Mouse (Mus musculus) cerebellum, adult 2 months (tissue): ENCODE data around the gene Hhipl1. TPM values are rescaled to one million over a fixed set of nuclear protein-coding genes. Genes with fewer than 3 reads are reported as not detected.

Experiments used
- DNase-seq, 2 experiments: peaks; one replicate each; pipeline ENCODE4 v3.0.0; 2021
- H3K27ac ChIP-seq: fragments of 200-500 bp; 2 replicates; pipeline ENCODE4 v1.5.1; 2012; ENCODE audit warnings: low read length, control low read depth, inconsistent platforms; ENCODE audit not compliant: insufficient read depth
- H3K27me3 ChIP-seq: fragments of 200-500 bp; 2 replicates; pipeline ENCODE4 v1.6.1; 2012; ENCODE audit warnings: inconsistent platforms, mild to moderate bottlenecking, low read length, moderate library complexity; ENCODE audit not compliant: control insufficient read depth, insufficient read depth
- H3K4me1 ChIP-seq: fragments of 200-500 bp; 2 replicates; pipeline ENCODE4 v1.6.1; 2011; ENCODE audit warnings: low read length; ENCODE audit not compliant: control insufficient read depth, insufficient read depth
- H3K4me3 ChIP-seq: fragments of 200-500 bp; replicated peaks from 2 replicates; pipeline ENCODE3; 2011; ENCODE audit warnings: mild to moderate bottlenecking, low read depth, low read length, control low read depth; ENCODE audit not compliant: insufficient read depth
- CTCF ChIP-seq: fragments of 200-500 bp; IDR thresholded peaks from 2 replicates; pipeline ENCODE4 v1.5.1; 2011; ENCODE audit warnings: low read depth, mild to moderate bottlenecking, control low read depth, low read length, moderate library complexity, borderline replicate concordance; ENCODE audit not compliant: insufficient read depth
- POLR2A ChIP-seq: fragments of 200-500 bp; IDR thresholded peaks from 2 replicates; pipeline ENCODE4 v1.6.1; 2011; ENCODE audit warnings: low read length, control low read depth, borderline replicate concordance; ENCODE audit not compliant: insufficient read depth
- WGBS: fragments of 180-500 bp; shearing (Covaris S2); methylation state at CpG from one replicate; pipeline ENCODE4 v1.1.7; 2018; 5-methylcytosine and 5-hydroxymethylcytosine counted together
- polyA plus RNA-seq: library from polyadenylated mRNA; depleted of rRNA; stranded (reverse); fragments of >200 nt; gene quantifications from 2 replicates; pipeline ENCODE4 v1.2.3, GENCODE M21; 2012; rRNA removed

The Hhipl1 gene
- polyA plus RNA-seq, 1 experiment = 4.8 TPM

- Histone ChIP-seq H3K4me1 (peaks cover 15% of the 10 kb centered on the region; the same call in 1 of the 2 replicates), H3K27ac (no peak overlapping the region), H3K4me3 (no peak overlapping the region), H3K27me3 (no peaks in the 10 kb centered on the region)
- DNase-seq = no peak
- WGBS = 79% methylated on average over 8 of the region's 8 CpGs
- TF ChIP-seq CTCF (no peak), POLR2A (no peak)
These were observed 68.6 kb downstream of the Hhipl1 start for GRCm38 (mm10) chr12:108374689-108375088.

- no peaks in the 10 kb centered on the region for H3K27me3 ChIP-seq
- no peak for DNase-seq
- H3K4me1 ChIP-seq = no peaks in the 10 kb centered on the region
- no peak for TF ChIP-seq CTCF
- TF ChIP-seq POLR2A = no peak
- WGBS = 80% methylated on average over 13 of the region's 13 CpGs
- H3K27ac ChIP-seq = no peak overlapping the region
- H3K4me3 ChIP-seq = no peak overlapping the region
These were observed 72.5 kb downstream of the Hhipl1 start for GRCm38 (mm10) chr12:108378379-108379133.

Other genes starting within 250 kb of the Hhipl1 start
- 117 and 122 TPM in 2 replicates for gene Setd3, start 127.0 kb upstream of the Hhipl1 start, polyA plus RNA-seq
- 27.0 and 32.0 TPM in 2 replicates for gene Ccnk, start 126.7 kb upstream of the Hhipl1 start, polyA plus RNA-seq
- 75.0 and 78.6 TPM in 2 replicates for gene Ccdc85c, start 30.8 kb upstream of the Hhipl1 start, polyA plus RNA-seq
- 88.8 and 93.7 TPM in 2 replicates for gene Cyp46a1, start 28.1 kb downstream of the Hhipl1 start, polyA plus RNA-seq
- 89.7 and 93.9 TPM in 2 replicates for gene Eml1, start 64.7 kb downstream of the Hhipl1 start, polyA plus RNA-seq
- 110 and 118 TPM in 2 replicates for gene Evl, start 248.4 kb downstream of the Hhipl1 start, polyA plus RNA-seq